Mouse (Mus musculus) thymus, postnatal 10 days (tissue): Measurements from ENCODE around the gene Daam2.

ENCODE experiments used
- DNase-seq, 2 experiments: peaks; one replicate each; pipeline ENCODE4 v3.0.0; 2021; ENCODE audit warnings: low spot score in 2 of 2

The Daam2 gene

GRCm38 (mm10) chr17:49531661-49532060, 32.5 kb downstream of the Daam2 start:
- no peak for DNase-seq

DNA sequence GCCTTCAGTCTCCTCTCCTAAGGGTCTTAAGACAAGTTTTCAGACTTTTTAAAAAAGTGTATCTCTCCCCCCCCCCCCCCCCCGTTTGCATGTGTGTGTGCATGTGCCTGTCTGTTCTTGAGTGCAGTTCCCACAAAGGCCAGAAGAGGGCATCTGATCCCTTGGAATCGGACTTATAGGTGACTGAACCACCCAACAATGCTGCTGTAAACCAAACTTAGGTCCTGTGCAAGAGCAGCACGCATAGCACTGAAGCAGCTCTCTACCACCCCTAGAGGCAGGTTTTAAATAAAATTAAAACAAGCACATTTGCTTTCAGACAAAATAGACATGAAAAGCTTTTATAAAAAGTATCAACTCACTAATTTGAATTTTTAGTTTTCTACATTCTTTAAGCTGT, 33.9 kb downstream of the Daam2 start:
- DNase-seq, result peak in 1 of 2 experiments; percentile 21

DNA sequence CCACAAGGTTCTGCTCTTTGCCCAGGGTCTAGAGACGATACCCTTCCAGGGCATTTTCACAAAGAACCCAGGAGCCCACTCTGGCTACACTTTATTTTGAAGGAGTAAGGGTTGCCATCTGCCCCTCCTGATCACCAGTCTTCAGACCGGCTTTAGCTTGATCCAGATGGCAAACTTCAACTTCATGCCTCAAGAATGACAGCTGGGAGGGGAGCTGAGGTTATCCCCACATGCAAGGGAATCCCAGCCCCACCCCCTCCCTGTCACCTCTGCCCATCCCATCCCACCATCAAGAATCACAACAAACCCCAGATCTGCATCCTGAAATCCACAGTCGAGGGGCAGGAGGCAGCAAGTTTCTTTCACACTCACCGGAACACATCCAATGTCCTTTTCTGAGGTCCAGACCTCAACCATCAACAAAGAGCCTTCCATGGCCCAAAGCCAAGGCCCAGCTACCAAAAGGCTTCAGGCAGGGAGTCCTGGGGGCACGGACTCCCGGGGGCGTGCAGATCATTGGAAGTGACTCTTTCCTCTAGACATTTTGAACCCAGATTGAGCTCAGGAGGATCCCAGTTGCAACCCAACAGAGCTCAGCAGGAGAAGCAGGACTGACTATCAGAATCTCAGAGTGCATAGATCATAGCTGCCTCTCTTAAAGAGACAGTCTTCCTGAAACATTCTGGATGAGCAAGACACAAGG, 35.5 kb downstream of the Daam2 start:
- no peak for DNase-seq

DNA sequence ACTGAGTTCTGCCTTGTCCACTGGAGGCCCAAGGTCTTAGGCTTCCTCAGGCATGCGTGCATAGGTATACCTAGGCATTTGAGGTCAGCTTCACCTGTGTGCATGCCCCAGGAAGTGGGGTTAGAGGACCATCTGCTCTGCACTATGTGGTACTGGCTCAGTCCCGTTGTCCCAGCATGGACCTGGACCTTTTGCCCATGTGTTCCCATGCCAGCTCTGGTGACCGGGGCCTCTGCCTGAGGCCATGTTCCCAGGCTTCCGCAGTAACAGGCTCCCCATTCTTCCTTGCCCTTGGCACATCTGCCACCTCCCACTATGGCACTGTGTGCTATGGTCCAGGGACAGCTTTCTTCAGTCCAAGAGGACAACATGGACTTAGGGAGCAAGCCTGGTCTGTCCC, 36.1 kb downstream of the Daam2 start:
- no peak for DNase-seq

- DNase-seq, result no peak
Measured at GRCm38 (mm10) chr17:49526566-49526965, 37.6 kb downstream of the Daam2 start.

GRCm38 (mm10) chr17:49525911-49526310, 38.2 kb downstream of the Daam2 start:
- DNase-seq, result no peak

GRCm38 (mm10) chr17:49524584-49524983, 39.6 kb downstream of the Daam2 start:
- no peak for DNase-seq

GRCm38 (mm10) chr17:49522435-49522834, 41.7 kb downstream of the Daam2 start:
- no peak for DNase-seq

DNA sequence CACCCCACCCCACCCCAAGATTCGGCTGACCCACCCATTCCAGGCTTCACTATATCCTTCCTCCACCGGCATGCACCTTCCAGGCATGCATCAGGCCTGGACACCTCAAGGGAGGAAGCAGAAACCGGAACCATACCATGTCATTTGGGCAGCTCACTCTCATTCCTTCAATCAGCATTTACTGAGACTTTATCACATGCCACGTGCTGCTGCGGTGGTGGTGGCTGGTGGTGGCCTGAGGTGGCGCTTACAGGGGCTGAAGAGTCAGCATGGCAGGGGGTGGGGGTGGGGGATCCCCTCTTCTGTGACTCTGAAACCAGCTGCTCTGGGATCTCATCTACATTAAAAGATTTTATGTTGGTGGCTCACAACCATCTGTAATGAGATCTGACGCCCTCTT, 42.1 kb downstream of the Daam2 start:
- DNase-seq, result no peak

DNA sequence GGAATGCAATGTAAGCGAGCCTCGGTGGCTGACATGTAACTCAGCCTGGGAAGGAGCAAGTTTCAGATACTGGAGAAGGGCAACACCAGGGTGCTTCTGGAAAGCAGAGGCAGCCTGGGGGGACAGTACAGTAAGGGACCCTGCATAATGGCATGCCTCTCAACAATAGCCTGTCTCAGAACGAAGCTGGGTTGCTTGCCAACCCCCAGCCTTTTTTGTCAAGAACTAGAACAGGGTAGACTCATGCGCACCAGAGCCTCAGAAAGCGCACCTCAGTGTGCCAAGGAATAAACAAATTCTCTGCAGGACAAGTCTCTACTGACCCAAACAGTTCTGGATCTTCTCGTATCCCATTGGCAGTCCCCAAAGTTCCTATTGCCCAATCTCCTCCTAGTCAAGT, 43.5 kb downstream of the Daam2 start:
- DNase-seq, result no peak

GRCm38 (mm10) chr17:49519576-49520247, 44.4 kb downstream of the Daam2 start:
- no peak for DNase-seq

- no peak for DNase-seq
Measured at GRCm38 (mm10) chr17:49517091-49517490, 47.1 kb downstream of the Daam2 start.

GRCm38 (mm10) chr17:49515678-49516077, 48.5 kb downstream of the Daam2 start:
- DNase-seq, result no peak

GRCm38 (mm10) chr17:49515141-49515540, 49.0 kb downstream of the Daam2 start:
- no peak for DNase-seq

GRCm38 (mm10) chr17:49512671-49513085, 51.5 kb downstream of the Daam2 start:
- no peak for DNase-seq

- no peak for DNase-seq
Measured at GRCm38 (mm10) chr17:49509431-49509830, 54.7 kb downstream of the Daam2 start.

GRCm38 (mm10) chr17:49503246-49503900, 60.8 kb downstream of the Daam2 start:
- DNase-seq, result no peak

- DNase-seq, result no peak
Measured at GRCm38 (mm10) chr17:49500234-49500633, 63.9 kb downstream of the Daam2 start.

DNA sequence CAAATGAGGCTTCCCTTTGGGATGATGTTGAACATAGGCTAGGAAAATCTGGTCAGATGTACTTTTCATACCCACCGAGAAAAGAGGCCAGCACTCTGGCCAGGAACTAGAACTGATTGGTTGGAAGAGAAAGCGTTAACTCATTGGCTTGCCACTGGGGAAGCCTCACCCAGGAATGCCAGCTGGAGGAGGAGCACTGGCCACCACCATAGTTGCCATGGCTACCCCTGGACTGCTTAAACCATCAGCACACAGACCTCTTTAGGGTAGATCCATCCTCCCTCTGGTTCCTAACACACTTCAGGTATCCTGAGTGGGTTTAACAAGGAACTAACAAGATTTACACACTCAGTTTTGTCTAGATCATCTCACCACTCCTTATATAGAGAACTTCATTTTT, 64.5 kb downstream of the Daam2 start:
- DNase-seq, result no peak

DNA sequence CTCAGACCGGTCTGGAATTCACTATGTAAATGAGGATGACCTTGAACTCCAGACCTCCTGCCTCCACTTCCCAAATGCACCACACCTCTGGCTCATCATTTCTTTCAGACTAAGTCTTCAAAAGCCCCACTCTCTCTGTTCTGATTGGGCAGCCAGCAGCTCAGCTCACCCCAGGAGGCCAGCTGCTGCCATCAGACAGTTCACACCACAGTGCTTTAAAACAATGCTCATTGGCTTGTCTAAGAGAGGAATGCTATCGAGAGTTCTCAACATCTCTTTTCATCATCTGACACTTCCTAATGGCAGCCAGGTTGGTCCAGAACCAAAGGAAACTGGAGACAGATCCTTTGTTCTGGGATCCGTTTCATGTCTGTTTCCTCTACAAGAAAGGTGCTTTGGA, 66.0 kb downstream of the Daam2 start:
- DNase-seq, result no peak

DNA sequence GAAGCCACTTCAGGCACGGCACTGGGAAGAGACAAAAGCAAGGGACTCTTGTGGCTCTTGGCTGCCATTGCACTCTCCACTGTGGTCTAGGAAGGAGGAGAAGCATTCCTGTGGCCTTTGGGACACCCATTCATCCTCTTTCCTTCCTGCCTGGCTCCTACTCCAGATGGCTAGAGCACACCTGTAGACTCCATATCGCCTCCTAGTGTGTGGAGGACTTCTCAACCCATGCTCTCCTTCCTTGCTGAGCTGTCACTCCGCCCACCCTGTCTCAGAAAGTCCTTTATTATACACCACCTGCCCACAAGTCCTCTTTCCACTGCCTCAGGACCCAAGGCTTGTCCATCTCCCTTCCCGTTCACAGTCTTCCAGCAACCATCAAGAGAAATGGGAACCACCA, 70.9 kb downstream of the Daam2 start:
- DNase-seq, result no peak

- no peak for DNase-seq
Measured at GRCm38 (mm10) chr17:49489098-49489497, 75.0 kb downstream of the Daam2 start.

GRCm38 (mm10) chr17:49484435-49484834, 79.7 kb downstream of the Daam2 start:
- no peak for DNase-seq
